Mouse (Mus musculus) urinary bladder, adult 2 months (tissue): Measurements from ENCODE around the gene Dph5. TPM values are rescaled to one million over a fixed set of nuclear protein-coding genes. Genes with fewer than 3 reads are reported as not detected.

ENCODE experiments used
- DNase-seq: peaks from one replicate; pipeline ENCODE4 v3.0.0; 2022; ENCODE audit warnings: low spot score
- polyA plus RNA-seq: library from polyadenylated mRNA; depleted of rRNA; stranded (reverse); fragments of >200 nt; gene quantifications from 2 replicates; pipeline ENCODE4 v1.2.3, GENCODE M21; 2012; rRNA removed

Gene Dph5
- polyA plus RNA-seq, 1 experiment: 14.3 TPM

GRCm38 (mm10) chr3:115951221-115951620 lies 63.6 kb downstream of the Dph5 start:
- no peak for DNase-seq

- no peak for DNase-seq
Observed at GRCm38 (mm10) chr3:115952356-115952755, 64.7 kb downstream of the Dph5 start.

GRCm38 (mm10) chr3:115953088-115953487 lies 65.5 kb downstream of the Dph5 start:
- DNase-seq: no peak

- DNase-seq: no peak
Observed at GRCm38 (mm10) chr3:115957223-115957622, 69.6 kb downstream of the Dph5 start.

GRCm38 (mm10) chr3:115961311-115962027 lies 73.8 kb downstream of the Dph5 start:
- DNase-seq: no peak

GRCm38 (mm10) chr3:115962028-115962415 lies 74.4 kb downstream of the Dph5 start:
- DNase-seq: no peak

GRCm38 (mm10) chr3:115963597-115963996 lies 76.0 kb downstream of the Dph5 start:
- DNase-seq: no peak

- DNase-seq: no peak
Observed at GRCm38 (mm10) chr3:115964071-115964470, 76.4 kb downstream of the Dph5 start.

GRCm38 (mm10) chr3:115968745-115969530 lies 81.3 kb downstream of the Dph5 start:
- DNase-seq: no peak

GRCm38 (mm10) chr3:115971045-115971785 lies 83.6 kb downstream of the Dph5 start:
- no peak for DNase-seq

GRCm38 (mm10) chr3:115971891-115972646 lies 84.4 kb downstream of the Dph5 start:
- no peak for DNase-seq

GRCm38 (mm10) chr3:115974228-115974627 lies 86.6 kb downstream of the Dph5 start:
- no peak for DNase-seq

- no peak for DNase-seq
Observed at GRCm38 (mm10) chr3:115974995-115975394, 87.4 kb downstream of the Dph5 start.

GRCm38 (mm10) chr3:115979000-115979399 lies 91.4 kb downstream of the Dph5 start:
- no peak for DNase-seq

GRCm38 (mm10) chr3:115983217-115983616 lies 95.6 kb downstream of the Dph5 start:
- no peak for DNase-seq

Other genes with a start within 250 kb of the Dph5 start
- 17.0 and 18.3 TPM in 2 replicates for gene S1pr1, start 172.8 kb upstream of the Dph5 start, polyA plus RNA-seq
- 23.9 and 28.3 TPM in 2 replicates for gene Slc30a7, start 119.6 kb downstream of the Dph5 start, polyA plus RNA-seq
- gene Extl2, start 119.6 kb downstream of the Dph5 start, polyA plus RNA-seq: 12.2 and 16.1 TPM in 2 replicates
- gene Vcam1, start 241.9 kb downstream of the Dph5 start, polyA plus RNA-seq: 43.3 and 46.6 TPM in 2 replicates